Mouse (Mus musculus): ENCODE measurements at regions not wholly inside any gene's neighbourhood (a gene's known extent, or its start where the extent isn't known, plus 50 kb on each side); places are given as distances from the start of the nearest gene placed in this dataset.

DNA sequence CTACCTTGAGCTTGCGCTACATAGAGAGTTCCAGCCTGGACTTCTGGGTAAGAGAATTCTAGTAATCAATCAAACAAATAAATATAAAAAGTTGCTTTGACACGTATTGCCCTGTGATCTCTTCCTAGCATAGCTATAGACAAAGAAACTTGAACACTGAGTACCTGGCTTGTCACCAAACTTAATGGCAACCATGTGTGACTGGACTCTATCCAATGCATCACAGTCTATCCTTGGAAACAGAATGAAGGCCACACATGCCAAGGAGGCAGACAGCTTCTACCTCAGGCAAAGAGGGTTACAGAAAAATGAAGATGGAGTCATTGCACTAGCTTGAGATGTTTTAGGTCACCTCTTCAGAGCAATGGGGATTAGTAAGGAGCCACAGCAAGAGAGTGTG is 194.5 kb upstream of the Gas1 start:
- TF ChIP-seq CTCF (IDR thresholded peaks at IDR 0.05; ENCODE audit: borderline replicate concordance, extremely low read depth, insufficient read depth, insufficient read length) = no peak
- TF ChIP-seq POLR2A (IDR thresholded peaks at IDR 0.05; ENCODE audit: borderline replicate concordance, extremely low read depth, insufficient read depth, insufficient read length, poor library complexity, severe bottlenecking) = no peak
